Mouse (Mus musculus) R1 (cell line): Measurements from ENCODE around the gene Atp8b4.
A peak's percentile ranks its signal among the peaks of the same experiment; 100 is the strongest.

Experiments
- DNase-seq: peaks from one replicate; pipeline ENCODE4 v3.0.0-alpha.2; 2018; ENCODE audit warnings: low read depth, low spot score

Atp8b4 gene

GRCm38 (mm10) chr2:126361131-126361810, 139.2 kb downstream of the Atp8b4 start:
- DNase-seq: peak; percentile 88

DNA sequence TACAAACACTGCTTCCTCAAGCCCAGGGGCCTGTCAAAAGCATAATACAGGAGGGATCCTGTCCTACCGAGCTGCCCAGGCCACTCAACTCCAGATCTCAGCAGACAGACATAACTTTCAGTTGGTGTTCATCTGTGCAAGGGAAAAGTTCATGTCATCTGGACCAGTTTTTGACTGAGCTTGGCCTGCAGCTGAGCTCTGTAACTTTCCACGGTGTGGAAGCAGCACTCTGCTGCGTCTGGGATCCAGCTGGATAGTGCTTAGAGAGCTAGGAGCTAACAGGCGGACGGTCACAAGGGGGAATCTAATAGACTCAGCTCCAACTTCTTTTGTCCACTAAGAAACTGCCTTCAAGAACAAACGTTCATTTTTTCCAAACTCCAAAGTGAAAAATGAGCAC, 139.8 kb downstream of the Atp8b4 start:
- DNase-seq: peak; percentile 34

- no peak for DNase-seq
Observed at GRCm38 (mm10) chr2:126359965-126360364, 140.5 kb downstream of the Atp8b4 start.

DNA sequence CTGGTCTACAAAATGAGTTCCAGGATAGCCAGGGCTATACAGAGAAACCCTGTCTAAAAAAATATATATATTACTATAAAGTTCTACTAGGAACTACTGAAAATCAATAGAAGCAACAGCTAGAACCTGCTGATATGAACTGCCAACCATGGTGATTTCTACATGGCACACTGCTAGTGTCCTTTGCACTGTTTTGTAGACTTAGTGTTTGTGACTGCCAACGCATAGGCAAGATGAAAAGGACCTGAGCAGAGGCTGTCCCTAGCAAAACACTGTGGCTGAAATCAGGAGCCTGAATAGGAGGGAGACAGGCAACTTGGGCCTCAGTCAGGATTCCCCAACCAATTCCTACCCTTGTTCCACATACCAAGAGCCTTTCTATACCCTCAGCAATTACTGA, 141.2 kb downstream of the Atp8b4 start:
- no peak for DNase-seq

DNA sequence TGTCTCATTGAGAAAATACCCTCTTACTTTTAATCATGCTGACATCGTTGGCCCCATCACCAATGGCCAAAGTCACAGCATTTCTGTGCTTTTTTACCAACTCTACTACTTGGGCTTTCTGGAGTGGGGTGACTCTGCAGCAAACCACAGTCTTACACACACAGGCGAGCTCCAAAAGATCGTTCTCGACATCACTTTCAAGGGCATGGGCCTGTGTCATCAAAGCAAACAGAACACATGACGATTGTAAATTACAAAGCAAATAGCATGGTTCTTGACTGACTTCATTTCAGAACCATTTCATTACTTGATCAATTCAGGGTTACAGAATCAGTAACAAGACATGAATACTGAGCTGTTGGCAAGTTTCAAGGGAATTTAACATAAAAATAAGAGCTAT, 141.7 kb downstream of the Atp8b4 start:
- DNase-seq: no peak

DNA sequence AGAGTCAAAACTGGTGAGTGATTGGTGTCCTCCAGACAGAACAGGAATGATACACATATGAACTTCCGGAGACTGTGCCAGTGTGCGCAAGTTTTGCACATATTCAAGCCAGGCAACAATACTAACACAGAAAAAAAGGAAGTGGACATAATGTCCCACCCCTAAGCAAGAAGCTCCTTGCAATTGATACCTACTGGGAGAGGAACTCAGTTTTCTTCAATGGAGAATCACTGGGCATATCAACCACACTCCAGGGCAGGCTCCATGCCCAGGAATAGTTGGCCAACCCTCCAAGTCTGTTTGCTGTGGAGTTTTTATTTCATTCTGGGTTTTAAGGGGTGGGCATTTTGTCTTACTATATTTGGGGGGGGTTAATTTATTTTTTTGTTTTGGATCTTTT, 145.2 kb downstream of the Atp8b4 start:
- no peak for DNase-seq

GRCm38 (mm10) chr2:126351811-126352210, 148.7 kb downstream of the Atp8b4 start:
- no peak for DNase-seq

GRCm38 (mm10) chr2:126343026-126343593, 157.4 kb downstream of the Atp8b4 start:
- DNase-seq: no peak

DNA sequence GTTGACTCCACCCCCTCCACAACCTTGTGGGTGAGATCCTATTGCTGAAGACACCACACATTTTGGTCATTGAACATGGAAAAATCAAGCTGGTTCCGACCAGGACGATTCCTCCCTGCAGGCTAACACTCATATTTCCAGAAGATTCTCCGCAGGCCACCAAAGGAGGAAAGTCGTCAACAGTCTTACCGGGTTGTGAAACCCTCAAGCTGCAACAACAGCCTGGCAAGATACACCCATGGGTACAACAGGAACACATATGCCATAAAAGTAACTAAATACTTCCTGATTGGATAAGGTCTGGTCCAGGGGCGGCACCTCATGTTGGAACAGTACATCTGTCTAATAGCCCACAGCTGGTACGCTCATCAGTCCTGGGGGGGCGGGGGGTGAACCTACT, 159.0 kb downstream of the Atp8b4 start:
- DNase-seq: no peak

GRCm38 (mm10) chr2:126340201-126340600, 160.3 kb downstream of the Atp8b4 start:
- DNase-seq: no peak

DNA sequence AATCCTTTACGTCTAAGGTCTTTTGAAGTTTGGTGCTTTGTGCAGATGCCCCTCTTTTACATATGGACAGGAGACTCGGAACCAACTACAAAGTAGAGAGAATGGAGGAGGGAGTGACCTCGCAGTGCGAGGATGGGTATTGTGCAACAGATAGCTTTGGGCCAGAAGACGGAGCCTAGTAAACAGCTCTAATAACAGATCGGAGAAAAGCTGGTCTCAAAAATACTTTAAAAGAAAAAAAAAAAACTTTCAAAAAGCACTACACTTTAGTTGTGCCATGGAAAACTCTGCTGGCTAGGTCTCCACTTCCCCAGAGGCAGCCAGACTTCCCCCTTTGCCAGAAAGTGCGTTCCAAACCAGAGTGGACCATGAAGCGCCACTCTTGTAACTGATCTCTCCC, 161.0 kb downstream of the Atp8b4 start:
- no peak for DNase-seq

DNA sequence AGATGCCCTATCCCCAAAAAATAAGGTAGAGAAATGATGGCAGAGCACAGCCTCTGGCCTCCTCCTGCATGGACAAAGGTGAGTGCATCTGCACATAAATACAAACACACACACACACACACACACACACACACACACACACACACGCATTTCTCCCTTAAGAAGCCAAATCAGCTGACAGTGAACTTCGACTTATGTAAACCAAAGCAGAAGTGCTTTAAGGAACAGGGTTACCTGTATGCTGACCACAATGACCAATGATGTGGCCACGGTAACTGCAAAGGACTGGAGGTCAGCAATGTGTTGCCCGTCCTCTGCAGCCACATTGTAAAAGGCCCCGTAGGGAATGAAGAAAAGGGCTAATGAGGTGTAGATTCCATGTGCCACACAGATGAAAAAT, 163.3 kb downstream of the Atp8b4 start:
- DNase-seq: no peak

DNA sequence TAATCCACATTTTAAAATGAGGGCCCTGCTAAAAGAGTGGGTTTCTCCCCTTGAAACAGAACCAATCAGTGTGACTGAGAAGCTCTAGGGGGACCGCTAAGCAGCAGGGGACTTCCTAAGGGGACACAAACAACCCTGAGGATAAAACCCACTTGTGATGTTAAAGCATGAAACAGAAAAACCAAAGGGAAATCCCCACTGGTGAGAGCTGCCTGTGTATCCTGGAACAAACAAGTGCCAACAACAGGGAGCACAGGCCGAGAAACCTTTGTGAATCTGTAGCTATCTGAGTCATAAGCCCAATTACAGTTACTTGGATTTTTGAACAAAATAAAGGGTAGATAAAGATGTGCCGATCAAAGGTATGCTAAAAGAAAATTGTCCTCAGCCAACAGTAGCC, 168.7 kb downstream of the Atp8b4 start:
- DNase-seq: no peak

GRCm38 (mm10) chr2:126323206-126323605, 177.3 kb downstream of the Atp8b4 start:
- no peak for DNase-seq

DNA sequence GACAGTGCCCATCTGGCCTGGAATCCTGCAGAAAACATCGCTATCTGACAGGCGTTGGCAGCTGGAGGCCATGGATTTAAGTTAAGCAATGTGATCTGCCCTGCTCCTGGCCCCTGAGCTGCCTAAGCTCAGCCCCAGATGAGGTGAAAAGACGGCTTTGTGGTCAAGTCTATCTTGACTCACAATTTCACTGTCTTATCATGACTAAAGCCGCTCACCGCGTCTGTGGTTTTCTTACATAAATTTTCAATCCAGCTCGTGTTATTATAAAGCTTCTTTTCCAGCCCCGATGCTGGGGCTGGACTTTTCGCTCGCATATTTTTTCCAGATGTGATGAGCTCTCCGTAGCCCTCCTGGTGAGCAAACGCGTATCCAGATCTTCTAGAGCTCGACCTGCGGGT, 177.8 kb downstream of the Atp8b4 start:
- peak; percentile 23 for DNase-seq

DNA sequence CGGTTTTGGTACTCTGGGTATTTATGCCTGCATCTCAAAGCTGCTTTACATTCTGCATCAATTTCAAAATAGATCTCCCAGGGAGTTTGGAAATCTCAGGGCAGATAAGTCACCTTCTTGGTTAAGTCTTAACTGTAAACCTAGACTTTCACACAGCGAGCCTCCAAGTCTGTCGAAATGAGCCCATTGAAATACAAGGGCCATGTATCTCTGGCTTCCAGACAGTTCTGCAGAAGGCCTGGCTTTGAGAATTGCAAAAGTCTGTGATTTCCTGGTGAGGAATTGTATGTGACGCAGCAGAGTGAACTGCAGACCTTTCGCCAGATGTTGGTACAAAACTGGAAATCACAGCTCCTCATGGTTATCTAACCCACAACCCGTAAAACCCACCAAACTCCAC, 182.4 kb downstream of the Atp8b4 start:
- DNase-seq: no peak

DNA sequence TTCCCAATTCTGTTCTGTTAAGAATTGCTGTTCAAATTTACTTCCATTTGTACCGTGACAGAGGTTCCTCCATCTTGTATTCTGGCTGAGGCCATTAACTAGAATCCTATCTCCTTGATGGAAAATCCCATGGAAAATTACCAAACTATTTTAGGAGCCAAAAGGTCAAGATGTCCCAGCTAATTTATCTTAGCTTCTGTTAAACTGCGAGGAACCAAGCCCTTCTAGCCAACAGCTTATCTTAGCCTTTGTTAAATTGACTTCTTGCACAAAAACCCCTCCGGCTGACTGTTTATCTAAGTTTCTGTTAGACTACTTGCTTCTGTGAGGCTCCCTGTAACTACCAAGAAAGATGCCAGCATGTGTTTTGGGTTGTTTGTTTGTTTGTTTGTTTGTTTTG, 183.5 kb downstream of the Atp8b4 start:
- no peak for DNase-seq

GRCm38 (mm10) chr2:126316346-126316745, 184.1 kb downstream of the Atp8b4 start:
- DNase-seq: no peak

DNA sequence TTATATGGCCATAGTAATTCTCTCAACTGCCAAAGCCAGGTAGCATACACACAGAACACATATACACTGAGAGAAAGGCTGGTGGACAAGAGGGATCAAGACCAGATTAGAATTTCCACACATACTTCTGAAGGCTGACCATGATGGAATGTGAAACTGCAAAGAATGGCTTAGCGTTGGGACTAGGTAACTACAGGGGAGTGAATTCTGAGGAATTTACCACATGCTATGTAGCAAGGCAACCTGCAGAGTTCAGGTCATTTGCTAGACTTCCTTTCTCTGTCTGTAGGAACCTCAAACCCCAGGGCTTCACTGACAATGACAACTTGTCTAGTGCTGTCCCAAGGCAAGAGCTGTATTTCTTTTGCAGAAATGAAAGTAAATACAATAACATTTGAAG, 189.4 kb downstream of the Atp8b4 start:
- DNase-seq: peak; percentile 61

DNA sequence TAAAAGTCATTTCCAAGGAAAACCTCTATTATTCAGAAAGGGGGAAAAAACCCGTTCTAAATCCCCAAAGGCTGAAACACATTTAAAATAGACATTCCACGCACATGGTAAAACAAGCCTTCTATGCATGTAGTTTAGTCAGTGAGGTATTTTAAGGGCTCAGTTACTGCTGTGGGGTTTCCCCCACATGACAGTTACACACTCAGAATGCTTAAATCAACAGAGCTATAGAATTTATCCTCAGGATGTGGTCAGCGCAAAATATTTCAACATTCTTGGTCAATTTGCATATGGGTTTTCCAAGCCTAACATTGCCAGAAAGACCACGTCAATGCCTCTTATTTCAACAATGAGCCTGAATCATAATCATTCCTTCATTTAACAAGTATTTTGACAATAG, 190.5 kb downstream of the Atp8b4 start:
- DNase-seq: no peak

DNA sequence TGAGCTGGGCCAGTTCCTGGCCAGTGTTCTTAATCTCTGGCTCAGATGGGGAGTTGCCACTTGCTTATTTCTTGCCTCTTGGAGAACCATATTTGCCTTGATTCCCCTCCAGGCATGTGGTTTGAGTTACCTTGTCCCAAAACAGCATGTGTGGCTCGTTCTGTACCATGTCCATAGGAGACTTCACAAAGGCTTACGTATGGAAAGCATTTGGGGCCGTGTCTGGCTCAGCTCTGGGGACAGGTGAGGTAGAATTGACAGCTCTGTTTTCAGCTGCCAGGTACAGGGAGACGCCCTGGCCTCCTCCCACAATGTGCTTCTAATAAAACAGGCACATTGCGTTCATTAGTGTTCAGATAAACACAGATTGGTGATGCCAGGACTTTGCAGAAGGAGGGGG, 195.9 kb downstream of the Atp8b4 start:
- DNase-seq: no peak

- peak; percentile 54 for DNase-seq
Observed at GRCm38 (mm10) chr2:126303226-126303625, 197.2 kb downstream of the Atp8b4 start.

GRCm38 (mm10) chr2:126302381-126302780, 198.1 kb downstream of the Atp8b4 start:
- DNase-seq: peak; percentile 97

GRCm38 (mm10) chr2:126290702-126291101, 209.8 kb downstream of the Atp8b4 start:
- no peak for DNase-seq
